Mouse (Mus musculus) heart, embryonic 11.5 days (tissue): ENCODE measurements around the gene Zfp622. TPM values are rescaled to one million over a fixed set of nuclear protein-coding genes. Genes with fewer than 3 reads are reported as not detected.
A peak's percentile ranks its signal among the peaks of the same experiment; 100 is the strongest.
"Not testable (repeated sequence)": the region's sequence is repeated elsewhere in the genome, so short reads cannot be mapped to it uniquely, and the experiment has no call there.

Experiments
- ATAC-seq: fragments of 200-750 bp; cut with Nextera tagmentation; replicated peaks from 2 replicates; pipeline ENCODE4 v1.8.0; 2017; ENCODE audit warnings: moderate library complexity; ENCODE audit not compliant: insufficient number of reproducible peaks, low FRiP score, low TSS enrichment
- H3K27ac ChIP-seq: fragments of 300-500 bp; sonication (generic); 2 replicates; pipeline ENCODE4 v1.5.1; 2014; ENCODE audit warnings: mild to moderate bottlenecking, low read depth, low read length
- H3K27me3 ChIP-seq: fragments of 300-500 bp; sonication (generic); 2 replicates; pipeline ENCODE4 v1.6.1; 2014; ENCODE audit warnings: mild to moderate bottlenecking, low read length, mixed read lengths; ENCODE audit not compliant: control insufficient read depth, insufficient read depth
- H3K36me3 ChIP-seq: fragments of 300-500 bp; sonication (generic); 2 replicates; pipeline ENCODE4 v1.6.1; 2014; ENCODE audit warnings: mild to moderate bottlenecking, low read length, moderate library complexity, mixed read lengths; ENCODE audit not compliant: control insufficient read depth, insufficient read depth
- H3K4me1 ChIP-seq: fragments of 300-500 bp; sonication (generic); 2 replicates; pipeline ENCODE4 v1.6.1; 2014; ENCODE audit warnings: low read length; ENCODE audit not compliant: control insufficient read depth, insufficient read depth
- H3K4me2 ChIP-seq: fragments of 300-500 bp; sonication (generic); 2 replicates; pipeline ENCODE4 v1.6.1; 2014; ENCODE audit warnings: mild to moderate bottlenecking, moderate library complexity
- H3K4me3 ChIP-seq: fragments of 300-500 bp; sonication (generic); 2 replicates; pipeline ENCODE4 v1.5.1; 2014; ENCODE audit warnings: low read depth, low read length
- H3K9ac ChIP-seq: fragments of 300-500 bp; sonication (generic); 2 replicates; pipeline ENCODE4 v1.6.1; 2014; ENCODE audit warnings: mild to moderate bottlenecking, low read depth, low read length, moderate library complexity
- H3K9me3 ChIP-seq: fragments of 300-500 bp; sonication (generic); replicated peaks from 2 replicates; pipeline ENCODE4 v1.6.1; 2016; ENCODE audit warnings: low read length; ENCODE audit not compliant: control insufficient read depth
- WGBS: fragments of 180-500 bp; shearing (Covaris S2); extraction: QIAGEN DNeasy Blood & Tissue Kit; methylation state at CpG from one replicate; pipeline ENCODE4 v1.1.7; 2014; ENCODE audit not compliant: insufficient replicate concordance; 5-methylcytosine and 5-hydroxymethylcytosine counted together
- polyA plus RNA-seq: library from polyadenylated mRNA; unstranded; fragments of >200 nt; fragmentation: Nextera tagmentation; extraction: Ambion mirVana; gene quantifications from 2 replicates; pipeline ENCODE4 v1.2.1, GENCODE M21; 2014

Gene Zfp622
- polyA plus RNA-seq, 1 experiment from 2014 or later, result 22.6 TPM

DNA sequence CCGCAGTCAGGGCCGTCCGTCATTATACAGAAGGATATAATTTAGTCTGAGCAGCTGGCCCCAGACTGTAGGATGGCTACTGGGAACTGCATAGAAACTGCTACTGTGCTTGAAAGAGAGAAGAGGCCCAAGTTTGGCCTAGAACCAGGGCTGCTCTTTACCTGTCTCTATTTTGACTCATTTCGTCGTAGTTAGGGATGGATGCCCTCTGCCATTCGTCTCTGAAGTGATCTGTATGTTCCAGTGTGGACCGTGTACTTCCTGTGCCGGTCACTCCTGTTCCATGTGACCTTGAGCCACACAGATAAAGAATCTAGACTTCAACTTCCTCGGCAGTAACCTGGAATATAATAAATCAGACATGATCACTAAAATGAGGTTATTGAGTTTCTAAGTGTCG is 26.5 kb upstream of the Zfp622 start:
- Histone ChIP-seq H3K4me2 (no peak overlapping the region), H3K27ac (no peak overlapping the region), H3K4me1 (0 out of 2 replicates have a peak, but pooled peaks cover 4% of the 10 kb centered on the region), H3K4me3 (no peak overlapping the region), H3K9ac (peak overlapping the region; percentile 28; the same call in 1 of the 2 replicates), H3K9me3 (no peaks in the 10 kb centered on the region), H3K36me3 (no peaks in the 10 kb centered on the region), H3K27me3 (no peaks in the 10 kb centered on the region)
- WGBS, result 72% methylated on average over 10 of the region's 10 CpGs
- ATAC-seq, result no peak

DNA sequence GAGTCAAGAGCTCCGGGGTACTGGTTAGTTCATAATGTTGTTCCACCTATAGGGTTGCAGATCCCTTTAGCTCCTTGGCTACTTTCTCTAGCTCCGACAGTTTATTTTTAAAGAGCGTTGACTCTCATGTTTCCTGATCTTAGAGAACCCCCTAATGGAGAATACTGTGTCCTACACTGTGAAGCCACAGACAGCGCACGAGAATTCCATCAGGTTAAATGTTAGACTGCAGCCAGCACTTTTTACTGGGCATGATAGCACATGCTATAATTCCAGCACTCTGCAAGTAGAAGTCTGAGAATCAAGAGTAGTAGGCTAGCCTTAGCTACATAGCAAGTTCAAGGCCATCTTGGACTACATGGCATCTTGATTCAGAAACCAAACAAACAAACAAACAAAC is 24.8 kb upstream of the Zfp622 start:
- Histone ChIP-seq H3K4me1 (0 out of 2 replicates have a peak, but pooled peaks cover 4% of the 10 kb centered on the region), H3K27me3 (no peaks in the 10 kb centered on the region), H3K36me3 (no peaks in the 10 kb centered on the region), H3K4me2 (no peak overlapping the region), H3K27ac (no peak overlapping the region), H3K9me3 (no peaks in the 10 kb centered on the region), H3K9ac (no peak overlapping the region), H3K4me3 (no peak overlapping the region)
- ATAC-seq, result peak; percentile 79
- WGBS, result 23% methylated on average over 5 of the region's 5 CpGs

DNA sequence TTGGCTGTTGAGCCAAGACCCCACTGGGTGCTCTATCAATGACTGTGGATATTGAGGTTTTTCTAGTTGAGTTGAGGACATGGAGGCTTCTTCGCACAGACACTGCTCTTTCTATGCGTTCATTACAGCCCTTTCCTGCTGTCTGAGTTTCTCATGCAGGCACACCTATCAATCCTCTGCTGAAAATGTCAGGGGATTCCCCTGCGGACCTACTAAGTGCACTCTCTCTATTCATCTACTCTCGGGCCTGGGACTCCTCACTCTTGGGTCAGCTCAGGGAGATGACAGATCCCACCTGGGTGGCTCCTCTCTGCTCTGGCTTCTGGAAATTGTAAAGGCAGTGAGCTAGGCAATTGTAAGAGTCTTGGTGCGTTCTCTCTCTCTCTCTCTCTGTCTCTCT is 23.9 kb upstream of the Zfp622 start:
- no peaks in the 10 kb centered on the region for H3K36me3 ChIP-seq
- H3K4me1 ChIP-seq, result 0 out of 2 replicates have a peak, but pooled peaks cover 4% of the 10 kb centered on the region
- no peak overlapping the region for H3K4me3 ChIP-seq
- no peaks in the 10 kb centered on the region for H3K27me3 ChIP-seq
- H3K27ac ChIP-seq, result no peak overlapping the region
- H3K9me3 ChIP-seq, result no peaks in the 10 kb centered on the region
- 69% methylated on average over 5 of the region's 5 CpGs for WGBS
- H3K9ac ChIP-seq, result no peak overlapping the region
- no peak for ATAC-seq
- H3K4me2 ChIP-seq, result no peak overlapping the region

DNA sequence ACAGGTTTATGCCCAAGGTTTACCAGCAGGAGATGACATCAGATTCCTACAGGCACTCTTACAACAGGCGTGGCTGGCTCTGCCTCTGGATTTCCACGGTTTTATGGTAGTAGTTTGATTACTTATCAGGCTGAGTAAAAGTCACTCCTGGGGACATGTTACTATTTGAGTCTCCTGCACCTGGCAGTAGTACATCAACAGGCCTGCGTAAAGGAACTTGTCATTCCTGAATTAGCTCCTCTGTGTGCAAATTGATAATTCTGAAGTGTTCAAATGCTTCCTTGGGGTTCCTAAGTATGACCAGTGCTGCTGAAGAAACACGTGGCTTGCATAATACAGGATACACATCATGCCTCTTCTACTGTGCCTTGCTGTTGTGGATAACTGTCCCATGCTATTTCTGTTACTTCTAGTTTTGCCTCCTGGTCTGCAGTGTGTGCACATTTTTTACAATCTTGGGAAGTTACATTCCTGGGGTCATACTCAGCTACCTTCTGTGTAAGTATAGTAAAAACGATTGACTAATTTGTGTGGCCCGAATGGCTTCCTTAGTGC is 17.9 kb upstream of the Zfp622 start:
- Histone ChIP-seq H3K4me2 (no peak overlapping the region), H3K9ac (no peak overlapping the region), H3K27ac (no peak overlapping the region), H3K27me3 (no peaks in the 10 kb centered on the region), H3K4me3 (no peak overlapping the region), H3K36me3 (no peaks in the 10 kb centered on the region), H3K9me3 (no peaks in the 10 kb centered on the region), H3K4me1 (no peaks in the 10 kb centered on the region)
- 55% methylated on average over 6 of the region's 6 CpGs for WGBS
- no peak for ATAC-seq

DNA sequence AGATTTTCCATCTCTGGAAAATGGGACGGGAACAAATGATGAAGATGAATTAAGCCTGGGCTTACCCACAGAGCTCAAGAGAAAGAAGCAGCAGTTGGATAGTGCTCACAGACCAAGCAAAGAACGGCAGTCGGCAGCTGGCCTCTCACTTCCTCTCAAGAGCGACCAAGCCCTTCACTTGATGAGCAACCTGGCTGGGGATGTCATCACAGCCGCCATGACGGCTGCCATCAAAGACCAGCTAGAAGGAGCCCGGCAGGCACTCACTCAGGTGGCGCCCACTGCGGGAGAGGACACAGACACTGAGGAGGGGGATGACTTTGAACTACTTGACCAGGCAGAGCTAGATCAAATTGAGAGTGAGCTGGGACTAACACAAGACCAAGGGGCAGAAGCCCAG is 12.6 kb upstream of the Zfp622 start:
- Histone ChIP-seq H3K36me3 (no peaks in the 10 kb centered on the region), H3K9ac (no peak overlapping the region), H3K4me2 (no peak overlapping the region), H3K4me3 (no peak overlapping the region), H3K4me1 (0 out of 2 replicates have a peak, but pooled peaks cover 2% of the 10 kb centered on the region), H3K27me3 (no peaks in the 10 kb centered on the region), H3K27ac (no peak overlapping the region), H3K9me3 (no peaks in the 10 kb centered on the region)
- no peak for ATAC-seq
- WGBS, result 75% methylated on average over 9 of the region's 9 CpGs

DNA sequence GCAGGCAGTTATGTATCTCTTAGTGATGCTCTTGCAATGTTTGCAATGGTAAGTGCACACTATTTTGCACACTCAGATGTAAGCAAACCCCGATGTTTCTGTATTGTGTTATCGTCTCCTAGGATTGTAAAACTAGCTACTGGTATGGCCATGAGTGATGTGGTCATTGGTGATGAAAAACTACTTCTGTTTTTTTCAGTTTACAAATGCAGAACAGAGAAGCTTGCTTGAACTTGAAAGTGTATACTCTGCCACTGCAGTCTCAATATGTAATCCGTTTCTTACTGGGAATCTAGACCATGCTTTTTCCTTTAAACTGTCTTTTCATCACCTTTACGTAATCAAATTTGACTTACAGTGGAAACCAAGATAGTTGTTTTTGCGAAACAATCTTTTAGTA is 11.4 kb upstream of the Zfp622 start:
- no peak for ATAC-seq
- WGBS, result 83% methylated on average over 5 of the region's 5 CpGs

DNA sequence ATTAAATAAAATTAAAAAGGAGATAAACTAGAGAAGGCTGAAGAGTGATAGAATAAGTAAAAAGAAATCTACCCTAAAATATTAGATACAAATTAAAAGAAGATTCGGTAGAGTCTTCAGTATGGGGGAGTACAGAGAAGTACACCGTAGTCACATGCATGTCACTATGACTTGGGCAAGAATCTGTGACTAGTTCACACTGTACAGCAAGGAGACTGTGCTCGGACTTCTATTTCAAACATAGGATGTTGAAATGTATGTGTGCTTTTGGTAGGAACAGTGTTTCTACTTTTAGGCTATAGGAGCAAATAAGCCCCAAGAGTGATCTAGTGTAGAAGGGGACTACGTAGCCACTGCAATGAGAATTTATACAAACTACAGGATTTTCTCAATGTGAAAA is 9.8 kb upstream of the Zfp622 start:
- H3K4me2 ChIP-seq, result no peak overlapping the region
- WGBS, result 88% methylated on average over 4 of the region's 4 CpGs
- no peak for ATAC-seq

More for the DNA sequence above, 11.4 kb upstream of the Zfp622 start:
- Histone ChIP-seq H3K27me3 (no peaks in the 10 kb centered on the region), H3K4me2 (no peak overlapping the region), H3K9me3 (no peaks in the 10 kb centered on the region), H3K4me3 (no peak overlapping the region), H3K4me1 (0 out of 2 replicates have a peak, but pooled peaks cover 2% of the 10 kb centered on the region), H3K9ac (no peak overlapping the region), H3K36me3 (no peaks in the 10 kb centered on the region), H3K27ac (no peak overlapping the region)

DNA sequence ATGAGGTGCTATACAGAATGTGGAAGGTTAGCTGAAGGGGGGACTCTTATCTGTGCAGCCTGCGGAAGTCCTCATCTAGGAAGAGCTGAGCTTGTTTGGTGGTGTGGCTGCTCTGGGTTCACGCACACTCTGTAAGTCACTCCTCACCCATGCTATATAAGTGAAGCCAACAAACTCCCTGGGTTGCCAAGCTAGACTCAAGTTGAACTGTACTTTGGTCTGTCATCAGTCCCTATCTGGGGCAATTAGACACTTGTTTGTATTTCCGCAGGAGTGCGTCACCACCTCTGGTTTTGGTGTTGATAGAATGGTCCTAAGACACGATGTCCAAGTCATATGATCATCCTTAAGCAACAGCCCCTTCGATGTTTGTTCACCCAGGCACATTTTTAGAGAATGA is 8.4 kb upstream of the Zfp622 start:
- Histone ChIP-seq H3K9me3 (no peaks in the 10 kb centered on the region), H3K4me3 (no peak overlapping the region), H3K4me2 (no peak overlapping the region), H3K27me3 (no peaks in the 10 kb centered on the region), H3K27ac (no peak overlapping the region), H3K9ac (no peak overlapping the region), H3K4me1 (0 out of 2 replicates have a peak, but pooled peaks cover 2% of the 10 kb centered on the region), H3K36me3 (no peaks in the 10 kb centered on the region)
- 47% methylated on average over 6 of the region's 6 CpGs for WGBS
- ATAC-seq, result no peak; the same call in 1 of the 2 replicates

More for the DNA sequence above, 9.8 kb upstream of the Zfp622 start:
- H3K27me3 ChIP-seq, result no peaks in the 10 kb centered on the region
- no peaks in the 10 kb centered on the region for H3K36me3 ChIP-seq
- H3K4me1 ChIP-seq, result 0 out of 2 replicates have a peak, but pooled peaks cover 2% of the 10 kb centered on the region
- H3K9me3 ChIP-seq, result no peaks in the 10 kb centered on the region
- no peak overlapping the region for H3K27ac ChIP-seq
- H3K4me3 ChIP-seq, result no peak overlapping the region
- no peak overlapping the region for H3K9ac ChIP-seq

DNA sequence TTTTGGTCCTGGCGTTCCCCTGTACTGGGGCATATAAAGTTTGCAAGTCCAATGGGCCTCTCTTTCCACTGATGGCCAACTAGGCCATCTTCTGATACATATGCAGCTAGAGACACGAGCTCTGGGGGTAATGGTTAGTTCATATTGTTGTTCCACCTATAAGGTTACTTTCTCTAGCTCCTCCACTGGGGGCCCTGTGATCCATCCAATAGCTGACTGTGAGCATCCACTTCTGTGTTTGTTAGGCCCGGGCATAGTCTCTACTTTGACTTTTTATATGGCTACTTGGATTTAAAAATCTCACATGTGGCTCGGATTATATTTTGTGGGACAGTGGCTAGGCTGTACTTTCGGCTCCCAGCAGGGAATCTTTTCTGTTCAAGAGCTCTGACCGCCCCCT is 552 bp upstream of the Zfp622 start:
- H3K36me3 ChIP-seq, H3K27me3 ChIP-seq, H3K9me3 ChIP-seq, H3K4me1 ChIP-seq: not testable (repeated sequence)
- 19% methylated on average over 6 of the region's 6 CpGs for WGBS
- Histone ChIP-seq H3K27ac (peak overlapping the region; percentile 60; the same call in 1 of the 2 replicates), H3K4me3 (peak overlapping the region; percentile 100), H3K4me2 (peak overlapping the region; percentile 91), H3K9ac (peak overlapping the region; percentile 94)
- peak; percentile 5; the same call in 1 of the 2 replicates for ATAC-seq
